Mouse (Mus musculus) heart, postnatal 0 days (tissue): ENCODE measurements at regions not wholly inside any gene's neighbourhood (a gene's known extent, or its start where the extent isn't known, plus 50 kb on each side); places are given as distances from the start of the nearest gene placed in this dataset.
A peak's percentile ranks its signal among the peaks of the same experiment; 100 is the strongest.

Experiments
- ATAC-seq: fragments of 200-750 bp; cut with Nextera tagmentation; 2 replicates; pipeline ENCODE4 v1.8.0; 2017; ENCODE audit warnings: low read depth, moderate number of reproducible peaks, moderate library complexity; ENCODE audit not compliant: insufficient read depth
- DNase-seq: peaks from one replicate; pipeline ENCODE4 v3.0.0-alpha.2; 2016; ENCODE audit warnings: low spot score
- H3K27ac ChIP-seq: fragments of 300-500 bp; sonication (generic); 2 replicates; pipeline ENCODE4 v1.5.1; 2014; ENCODE audit warnings: low read depth, mild to moderate bottlenecking
- H3K27me3 ChIP-seq: fragments of 300-500 bp; sonication (generic); 2 replicates; pipeline ENCODE4 v1.6.1; 2014; ENCODE audit warnings: low read length, mixed read lengths; ENCODE audit not compliant: control insufficient read depth, insufficient read depth
- H3K36me3 ChIP-seq: fragments of 300-500 bp; sonication (generic); replicated peaks from 2 replicates; pipeline ENCODE4 v1.6.1; 2014; ENCODE audit warnings: low read length, mixed read lengths; ENCODE audit not compliant: control insufficient read depth, insufficient read depth
- H3K4me1 ChIP-seq: fragments of 300-500 bp; sonication (generic); 2 replicates; pipeline ENCODE4 v1.6.1; 2014; ENCODE audit warnings: antibody characterized with exemption; ENCODE audit not compliant: control insufficient read depth, insufficient read depth
- H3K4me2 ChIP-seq: fragments of 300-500 bp; sonication (generic); 2 replicates; pipeline ENCODE4 v1.6.1; 2014; ENCODE audit warnings: low read depth, mild to moderate bottlenecking, low read length, moderate library complexity
- H3K4me3 ChIP-seq: fragments of 300-500 bp; sonication (generic); 2 replicates; pipeline ENCODE4 v1.5.1; 2014; ENCODE audit warnings: low read depth, low read length
- H3K9ac ChIP-seq: fragments of 300-500 bp; sonication (generic); replicated peaks from 2 replicates; pipeline ENCODE4 v1.6.1; 2014; ENCODE audit warnings: low read depth, low read length, mixed read lengths
- H3K9me3 ChIP-seq: fragments of 300-500 bp; sonication (generic); replicated peaks from 2 replicates; pipeline ENCODE4 v1.6.1; 2016; ENCODE audit warnings: low read length; ENCODE audit not compliant: control insufficient read depth
- CTCF ChIP-seq: IDR thresholded peaks from 2 replicates; pipeline ENCODE4 v1.5.1; 2016; ENCODE audit warnings: antibody characterized with exemption, control low read depth, low read depth
- EP300 ChIP-seq: IDR thresholded peaks from 2 replicates; pipeline ENCODE4 v1.6.1; 2016; ENCODE audit warnings: antibody characterized with exemption, low read depth
- WGBS: fragments of 180-500 bp; shearing (Covaris S2); extraction: QIAGEN DNeasy Blood & Tissue Kit; methylation state at CpG from one replicate; pipeline ENCODE4 v1.1.7; 2014; 5-methylcytosine and 5-hydroxymethylcytosine counted together

DNA sequence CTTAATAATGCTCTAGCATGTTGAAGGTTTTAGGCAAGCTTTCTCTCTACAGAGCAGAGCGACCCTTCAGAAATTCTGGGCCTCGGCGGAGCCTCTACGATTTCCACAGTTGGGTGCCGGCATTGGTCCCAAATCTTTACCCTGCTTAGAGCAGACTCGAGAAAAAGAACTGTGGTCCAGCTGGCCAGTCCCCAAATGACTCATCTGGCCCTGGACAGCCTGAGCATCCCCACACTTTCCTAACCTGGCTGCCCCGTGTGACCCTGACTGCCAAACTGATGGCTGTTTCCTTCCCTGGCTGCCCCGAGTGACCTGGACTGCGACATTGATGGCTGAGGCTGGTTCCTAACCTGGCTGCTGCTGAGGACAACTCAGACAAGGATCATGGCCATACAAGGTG, 191.0 kb upstream of the Bmper start:
- Histone ChIP-seq H3K9me3 (no peaks in the 10 kb centered on the region), H3K4me2 (no peak overlapping the region), H3K9ac (no peak overlapping the region), H3K27me3 (peaks cover 4% of the 10 kb centered on the region; the same call in 1 of the 2 replicates), H3K4me3 (no peak overlapping the region), H3K4me1 (peaks cover 16% of the 10 kb centered on the region), H3K36me3 (no peaks in the 10 kb centered on the region), H3K27ac (no peak overlapping the region)
- WGBS = 85% methylated on average over 9 of the region's 9 CpGs
- DNase-seq (no peak), ATAC-seq (no peak)
- TF ChIP-seq EP300 (no peak), CTCF (no peak)

DNA sequence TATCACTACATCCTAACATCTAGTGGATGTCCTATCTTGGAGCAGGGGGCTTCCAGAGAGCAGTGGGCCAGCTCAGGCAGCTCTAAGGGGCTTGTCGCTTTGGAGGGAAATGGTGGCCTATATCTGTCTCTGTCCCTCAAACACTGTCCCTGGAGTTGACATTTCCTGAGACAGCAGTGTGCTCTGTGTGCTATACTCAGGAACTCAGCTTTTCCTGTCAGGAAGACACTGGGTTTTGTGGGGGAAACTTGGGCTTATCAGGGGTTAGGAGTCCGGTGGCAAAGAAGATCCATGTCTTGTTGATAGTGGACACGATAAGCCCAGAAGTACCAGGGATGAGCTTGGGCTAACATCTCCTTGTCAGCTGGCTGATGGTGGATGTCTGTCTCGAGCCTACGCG, 187.6 kb upstream of the Bmper start:
- Histone ChIP-seq H3K9me3 (no peaks in the 10 kb centered on the region), H3K36me3 (no peaks in the 10 kb centered on the region), H3K27ac (no peak overlapping the region), H3K4me3 (no peak overlapping the region), H3K9ac (no peak overlapping the region), H3K4me2 (no peak overlapping the region), H3K27me3 (peaks cover 4% of the 10 kb centered on the region; the same call in 1 of the 2 replicates), H3K4me1 (peaks cover 16% of the 10 kb centered on the region)
- no peak for ATAC-seq
- TF ChIP-seq EP300 = no peak
- TF ChIP-seq CTCF = no peak
- WGBS = 36% methylated on average over 6 of the region's 6 CpGs
- DNase-seq = no peak

DNA sequence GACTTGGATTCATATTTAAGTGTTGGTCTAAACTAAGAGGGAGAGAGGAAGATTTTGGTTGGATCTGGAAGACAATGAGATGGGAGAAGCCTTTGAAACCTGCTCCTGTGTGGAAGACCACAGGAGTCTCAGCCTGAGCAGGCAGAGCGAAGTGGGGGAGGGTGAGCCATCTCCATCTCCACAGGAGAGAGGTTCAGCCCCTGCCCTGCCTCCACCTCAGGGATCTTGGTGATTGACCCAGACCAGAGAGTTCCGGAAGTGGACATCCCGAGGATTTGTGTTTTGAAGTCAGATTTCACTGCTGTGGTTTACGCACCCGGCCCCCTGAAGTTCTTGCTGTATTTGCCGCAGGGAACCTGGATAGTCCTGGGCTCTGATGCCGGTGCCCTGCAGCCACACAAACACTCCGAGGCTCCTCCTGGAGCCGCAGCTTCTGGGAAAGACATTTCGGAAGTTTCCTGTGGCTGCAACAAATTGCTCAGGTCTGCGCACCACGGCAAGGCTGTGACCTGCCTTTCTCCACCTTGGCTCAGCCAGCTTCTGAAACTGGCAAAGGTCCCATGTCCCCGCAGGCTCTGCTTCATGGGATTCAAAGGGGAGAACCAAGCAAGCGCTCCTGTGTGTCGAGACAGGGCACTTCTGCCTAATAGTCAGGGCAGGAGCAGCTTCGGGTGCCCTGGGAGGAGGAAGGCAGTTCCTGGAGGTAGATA, 186.8 kb upstream of the Bmper start:
- H3K4me3 ChIP-seq = peak overlapping the region; percentile 43
- DNase-seq = no peak
- H3K36me3 ChIP-seq = no peaks in the 10 kb centered on the region
- no peaks in the 10 kb centered on the region for H3K9me3 ChIP-seq
- 4% methylated on average over 16 of the region's 16 CpGs for WGBS
- H3K4me2 ChIP-seq = peak overlapping the region; percentile 79
- ATAC-seq = no peak
- no peak overlapping the region for H3K27ac ChIP-seq
- peaks cover 4% of the 10 kb centered on the region; the same call in 1 of the 2 replicates for H3K27me3 ChIP-seq
- TF ChIP-seq EP300 (no peak), CTCF (no peak)
- H3K4me1 ChIP-seq = peaks cover 12% of the 10 kb centered on the region
- H3K9ac ChIP-seq = peak overlapping the region; percentile 33; the same call in 1 of the 2 replicates

DNA sequence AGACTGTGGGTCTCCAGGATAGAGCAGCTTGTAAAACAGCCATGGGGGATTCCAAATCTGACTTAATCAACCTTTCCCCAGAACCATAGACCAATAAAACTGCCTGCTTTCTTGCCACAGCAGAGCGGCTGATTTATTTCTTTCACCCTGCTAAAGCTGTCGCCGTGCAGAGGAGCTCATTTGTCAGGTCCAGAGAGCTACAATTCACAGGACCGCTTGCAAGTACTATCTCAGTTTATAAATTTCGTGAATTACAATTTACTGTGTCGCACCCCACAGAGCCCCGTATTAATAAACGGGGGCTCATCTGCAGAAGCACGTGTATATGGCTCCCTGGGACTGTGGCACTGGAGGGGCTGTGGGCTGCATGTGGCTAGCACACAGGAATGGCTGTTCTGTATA, 185.4 kb upstream of the Bmper start:
- no peak for ATAC-seq
- H3K9ac ChIP-seq = no peak overlapping the region
- no peak overlapping the region for H3K27ac ChIP-seq
- 84% methylated on average over 9 of the region's 9 CpGs for WGBS
- no peak for TF ChIP-seq CTCF
- TF ChIP-seq EP300 = no peak
- H3K4me2 ChIP-seq = no peak overlapping the region
- no peaks in the 10 kb centered on the region for H3K36me3 ChIP-seq
- H3K27me3 ChIP-seq = peaks cover 4% of the 10 kb centered on the region; the same call in 1 of the 2 replicates
- H3K4me3 ChIP-seq = no peak overlapping the region
- no peaks in the 10 kb centered on the region for H3K9me3 ChIP-seq
- no peak for DNase-seq
- peaks cover 12% of the 10 kb centered on the region for H3K4me1 ChIP-seq

DNA sequence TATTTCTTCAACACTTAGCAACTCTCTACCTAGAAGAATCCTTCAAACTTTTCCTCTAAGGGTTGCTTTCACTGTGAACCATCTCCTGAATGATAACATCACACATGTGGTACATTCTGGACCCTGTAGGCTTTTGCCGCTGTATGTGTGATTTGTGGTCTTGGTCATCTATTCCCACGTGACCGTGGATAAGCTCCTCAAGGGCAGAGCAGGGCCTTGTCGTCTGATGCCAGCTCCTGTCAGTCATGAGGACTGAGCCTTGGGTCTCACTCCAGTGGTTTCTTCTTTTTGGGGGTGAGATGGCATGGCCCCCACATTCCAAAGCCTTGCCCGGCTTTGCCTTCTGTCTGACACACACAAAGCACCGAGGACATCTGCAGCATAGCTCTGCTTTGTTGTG, 183.3 kb upstream of the Bmper start:
- Histone ChIP-seq H3K9ac (no peak overlapping the region), H3K27me3 (peaks cover 4% of the 10 kb centered on the region; the same call in 1 of the 2 replicates), H3K4me1 (peaks cover 12% of the 10 kb centered on the region), H3K4me2 (no peak overlapping the region), H3K4me3 (no peak overlapping the region), H3K36me3 (no peaks in the 10 kb centered on the region), H3K27ac (no peak overlapping the region), H3K9me3 (no peaks in the 10 kb centered on the region)
- ATAC-seq = no peak
- TF ChIP-seq CTCF (no peak), EP300 (no peak)
- WGBS = 84% methylated on average over 6 of the region's 6 CpGs
- no peak for DNase-seq

DNA sequence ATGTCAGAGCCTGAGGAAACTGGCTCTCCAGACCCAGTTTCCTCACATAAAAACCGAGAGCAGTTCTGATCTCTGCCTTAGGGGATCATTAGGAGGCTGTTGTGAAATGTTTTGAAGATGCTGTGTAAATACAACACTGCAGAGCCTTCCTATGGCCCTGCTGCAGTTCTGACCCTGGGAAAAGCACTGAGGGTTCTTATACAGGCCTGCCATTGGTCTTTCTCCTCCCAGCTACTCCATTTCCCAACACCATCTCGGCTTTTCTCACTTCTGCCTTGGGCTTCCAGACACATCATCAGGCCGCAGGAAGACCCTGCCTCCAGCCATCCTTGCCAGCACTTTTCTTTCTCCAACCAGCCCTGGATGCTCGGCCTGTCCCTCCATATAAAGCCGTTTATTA, 181.9 kb upstream of the Bmper start:
- 40% methylated on average over 5 of the region's 5 CpGs for WGBS
- TF ChIP-seq EP300 = no peak
- no peak for TF ChIP-seq CTCF
- Histone ChIP-seq H3K9ac (no peak overlapping the region), H3K4me2 (no peak overlapping the region), H3K4me1 (peaks cover 8% of the 10 kb centered on the region), H3K27me3 (peaks cover 4% of the 10 kb centered on the region; the same call in 1 of the 2 replicates), H3K9me3 (no peaks in the 10 kb centered on the region), H3K4me3 (no peak overlapping the region), H3K27ac (no peak overlapping the region), H3K36me3 (no peaks in the 10 kb centered on the region)
- DNase-seq (no peak), ATAC-seq (no peak)
